Mouse (Mus musculus) forebrain, embryonic 14.5 days (tissue): Measurements from ENCODE around the gene Atxn7l3. TPM values are rescaled to one million over a fixed set of nuclear protein-coding genes. Genes with fewer than 3 reads are reported as not detected.

ENCODE experiments used
- ATAC-seq: fragments of 200-750 bp; cut with Nextera tagmentation; 2 replicates; pipeline ENCODE4 v1.8.0; 2017; ENCODE audit warnings: mild to moderate bottlenecking, moderate library complexity
- DNase-seq: peaks from one replicate; pipeline ENCODE4 v3.0.0-alpha.2; 2015; ENCODE audit warnings: low spot score
- H3K27ac ChIP-seq: fragments of 300-500 bp; sonication (generic); 2 replicates; pipeline ENCODE4 v1.5.1; 2014; ENCODE audit warnings: low read depth, mild to moderate bottlenecking, control low read depth, low read length, moderate library complexity
- H3K27me3 ChIP-seq: fragments of 300-500 bp; sonication (generic); replicated peaks from 2 replicates; pipeline ENCODE4 v1.6.1; 2014; ENCODE audit warnings: low read length, control low read depth, mixed read lengths; ENCODE audit not compliant: control insufficient read depth, insufficient read depth
- H3K36me3 ChIP-seq: fragments of 300-500 bp; sonication (generic); 2 replicates; pipeline ENCODE4 v1.6.1; 2014; ENCODE audit warnings: low read length, control low read depth; ENCODE audit not compliant: control insufficient read depth, insufficient read depth
- H3K4me1 ChIP-seq: fragments of 300-500 bp; sonication (generic); 2 replicates; pipeline ENCODE4 v1.6.1; 2014; ENCODE audit warnings: antibody characterized with exemption, low read length, control low read depth; ENCODE audit not compliant: control insufficient read depth, insufficient read depth
- H3K4me2 ChIP-seq: fragments of 300-500 bp; sonication (generic); 2 replicates; pipeline ENCODE4 v1.6.1; 2014; ENCODE audit warnings: mild to moderate bottlenecking, control low read depth, low read length
- H3K4me3 ChIP-seq: fragments of 300-500 bp; sonication (generic); 2 replicates; pipeline ENCODE4 v1.5.1; 2014; ENCODE audit warnings: low read depth, low read length, control low read depth
- H3K9ac ChIP-seq: fragments of 300-500 bp; sonication (generic); 2 replicates; pipeline ENCODE4 v1.6.1; 2014; ENCODE audit warnings: mild to moderate bottlenecking, low read length, control low read depth, moderate library complexity
- H3K9me3 ChIP-seq: fragments of 300-500 bp; sonication (generic); replicated peaks from 2 replicates; pipeline ENCODE4 v1.6.1; 2016; ENCODE audit warnings: low read length, control low read depth, mixed read lengths; ENCODE audit not compliant: control insufficient read depth
- WGBS: fragments of 180-500 bp; shearing (Covaris S2); extraction: QIAGEN DNeasy Blood & Tissue Kit; methylation state at CpG from one replicate; pipeline ENCODE4 v1.1.7; 2014; 5-methylcytosine and 5-hydroxymethylcytosine counted together
- polyA plus RNA-seq: library from polyadenylated mRNA; unstranded; fragments of >200 nt; fragmentation: Nextera tagmentation; extraction: Ambion mirVana; gene quantifications from 2 replicates; pipeline ENCODE4 v1.2.1, GENCODE M21; 2014

Gene Atxn7l3
- polyA plus RNA-seq, 1 experiment from 2014 or later, result 25.2 TPM

DNA sequence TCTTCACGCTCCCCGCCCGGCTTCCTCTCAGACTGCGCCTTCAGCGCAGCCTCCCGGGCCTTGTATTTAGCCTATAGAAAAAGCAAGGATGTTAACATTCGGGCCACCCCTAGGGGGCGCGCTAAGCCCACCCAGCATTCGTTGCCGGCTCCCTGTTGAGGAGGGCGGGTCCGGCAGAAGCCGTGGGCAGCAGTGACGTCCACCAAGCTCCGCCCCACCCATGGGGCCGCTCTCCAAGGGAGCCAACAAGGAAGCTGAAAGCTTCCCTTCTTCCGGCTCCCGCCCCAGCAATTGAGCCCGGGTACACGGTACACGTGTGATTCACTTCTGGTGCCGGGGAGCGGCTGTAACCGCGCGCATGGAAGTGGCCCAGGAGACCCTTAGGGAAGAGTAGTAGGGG, 12.5 kb upstream of the Atxn7l3 start:
- under 1% methylated on average over 27 of the region's 27 CpGs for WGBS
- Histone ChIP-seq H3K27ac (peak overlapping the region; percentile 58; the same call in 1 of the 2 replicates), H3K36me3 (peaks cover 81% of the 10 kb centered on the region), H3K9me3 (no peaks in the 10 kb centered on the region), H3K4me1 (no peaks in the 10 kb centered on the region; the same call in 1 of the 2 replicates), H3K4me2 (peak overlapping the region; percentile 51), H3K4me3 (peak overlapping the region; percentile 20), H3K9ac (peak overlapping the region; percentile 38), H3K27me3 (no peaks in the 10 kb centered on the region)
- ATAC-seq (peak; percentile 97), DNase-seq (peak; percentile 98)

GRCm38 (mm10) chr11:102308104-102308503, 11.7 kb upstream of the Atxn7l3 start:
- no peaks in the 10 kb centered on the region for H3K27me3 ChIP-seq
- whole genome bisulfite sequencing, result 83% methylated on average over 9 of the region's 9 CpGs
- H3K4me1 ChIP-seq, result no peaks in the 10 kb centered on the region; the same call in 1 of the 2 replicates
- DNase-seq (no peak), ATAC-seq (no peak)
- no peak overlapping the region for H3K27ac ChIP-seq
- H3K9me3 ChIP-seq, result no peaks in the 10 kb centered on the region
- H3K9ac ChIP-seq, result no peak overlapping the region
- no peak overlapping the region for H3K4me2 ChIP-seq
- H3K36me3 ChIP-seq, result peaks cover 72% of the 10 kb centered on the region
- H3K4me3 ChIP-seq, result no peak overlapping the region

- no peak overlapping the region for H3K9ac ChIP-seq
- ATAC-seq (no peak), DNase-seq (no peak)
- no peak overlapping the region for H3K4me3 ChIP-seq
- H3K9me3 ChIP-seq, result no peaks in the 10 kb centered on the region
- H3K36me3 ChIP-seq, result peaks cover 45% of the 10 kb centered on the region
- H3K4me2 ChIP-seq, result no peak overlapping the region
- WGBS, result 67% methylated on average over 3 of the region's 3 CpGs
- no peaks in the 10 kb centered on the region for H3K27me3 ChIP-seq
- H3K27ac ChIP-seq, result no peak overlapping the region
- H3K4me1 ChIP-seq, result no peaks in the 10 kb centered on the region; the same call in 1 of the 2 replicates
These were observed 8.9 kb upstream of the Atxn7l3 start for GRCm38 (mm10) chr11:102305359-102305758.

DNA sequence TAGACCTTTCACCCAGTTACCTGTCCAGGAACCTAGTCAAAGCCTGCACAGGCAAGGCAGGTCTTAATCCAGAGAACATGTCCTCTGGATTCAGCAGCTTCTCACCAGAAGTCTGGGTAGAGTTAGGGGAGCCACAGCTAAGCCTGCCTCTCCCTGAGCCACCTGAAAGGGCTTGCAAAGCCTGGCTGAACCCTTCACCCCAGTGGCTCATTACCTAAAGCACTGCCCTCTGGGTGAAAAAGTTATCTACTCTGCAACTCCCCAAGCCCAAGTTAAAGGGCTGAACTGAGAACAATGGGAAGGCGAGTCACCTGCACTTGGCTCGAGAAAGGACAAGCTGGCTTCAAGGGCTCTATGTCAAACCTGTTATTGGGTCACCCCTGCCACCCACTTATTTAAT, 7.7 kb upstream of the Atxn7l3 start:
- 36% methylated on average over 2 of the region's 2 CpGs for WGBS
- ATAC-seq, result no peak

GRCm38 (mm10) chr11:102299839-102300238, 3.4 kb upstream of the Atxn7l3 start:
- Histone ChIP-seq H3K27me3 (no peaks in the 10 kb centered on the region), H3K4me3 (no peak overlapping the region), H3K4me2 (no peak overlapping the region), H3K9me3 (no peaks in the 10 kb centered on the region), H3K36me3 (peaks cover 3% of the 10 kb centered on the region; the same call in 1 of the 2 replicates), H3K27ac (no peak overlapping the region), H3K4me1 (peaks cover 5% of the 10 kb centered on the region), H3K9ac (no peak overlapping the region)
- no peak for ATAC-seq
- 15% methylated on average over 1 of the region's 1 CpGs for WGBS
- DNase-seq, result peak; percentile 67

More for the DNA sequence above, 7.7 kb upstream of the Atxn7l3 start:
- DNase-seq, result no peak
- Histone ChIP-seq H3K4me3 (no peak overlapping the region), H3K27ac (no peak overlapping the region), H3K36me3 (peaks cover 34% of the 10 kb centered on the region), H3K4me2 (no peak overlapping the region), H3K9ac (no peak overlapping the region), H3K27me3 (no peaks in the 10 kb centered on the region), H3K4me1 (no peaks in the 10 kb centered on the region), H3K9me3 (no peaks in the 10 kb centered on the region)

GRCm38 (mm10) chr11:102297577-102298556, 1.4 kb upstream of the Atxn7l3 start:
- DNase-seq, result no peak
- H3K27me3 ChIP-seq, result no peaks in the 10 kb centered on the region
- peak; percentile 42 for ATAC-seq
- WGBS, result 27% methylated on average over 27 of the region's 27 CpGs
- H3K36me3 ChIP-seq, result peaks cover 11% of the 10 kb centered on the region
- peak overlapping the region; percentile 64 for H3K9ac ChIP-seq
- peak overlapping the region; percentile 94 for H3K4me2 ChIP-seq
- H3K27ac ChIP-seq, result peak overlapping the region; percentile 99
- peak overlapping the region; percentile 89 for H3K4me3 ChIP-seq
- no peaks in the 10 kb centered on the region for H3K9me3 ChIP-seq
- H3K4me1 ChIP-seq, result peaks cover 8% of the 10 kb centered on the region

- peak overlapping the region; percentile 96 for H3K9ac ChIP-seq
- DNase-seq (peak; percentile 74), ATAC-seq (peak; percentile 35)
- peak overlapping the region; percentile 89 for H3K4me3 ChIP-seq
- peaks cover 31% of the 10 kb centered on the region for H3K36me3 ChIP-seq
- no peaks in the 10 kb centered on the region for H3K27me3 ChIP-seq
- peaks cover 8% of the 10 kb centered on the region for H3K4me1 ChIP-seq
- no peaks in the 10 kb centered on the region for H3K9me3 ChIP-seq
- H3K27ac ChIP-seq, result peak overlapping the region; percentile 99
- H3K4me2 ChIP-seq, result peak overlapping the region; percentile 94
- under 1% methylated on average over 37 of the region's 73 CpGs for WGBS
These were observed 596 bp downstream of the Atxn7l3 start for GRCm38 (mm10) chr11:102295598-102296471.

GRCm38 (mm10) chr11:102294887-102295597, 1.4 kb downstream of the Atxn7l3 start:
- Histone ChIP-seq H3K4me2 (peak overlapping the region; percentile 94), H3K36me3 (peaks cover 39% of the 10 kb centered on the region), H3K9ac (peak overlapping the region; percentile 96), H3K9me3 (no peaks in the 10 kb centered on the region), H3K4me3 (peak overlapping the region; percentile 89), H3K4me1 (peaks cover 8% of the 10 kb centered on the region), H3K27me3 (no peaks in the 10 kb centered on the region), H3K27ac (peak overlapping the region; percentile 99)
- ATAC-seq (no peak), DNase-seq (peak; percentile 37)
- WGBS, result 57% methylated on average over 12 of the region's 12 CpGs
